In the genomic region with DNA sequence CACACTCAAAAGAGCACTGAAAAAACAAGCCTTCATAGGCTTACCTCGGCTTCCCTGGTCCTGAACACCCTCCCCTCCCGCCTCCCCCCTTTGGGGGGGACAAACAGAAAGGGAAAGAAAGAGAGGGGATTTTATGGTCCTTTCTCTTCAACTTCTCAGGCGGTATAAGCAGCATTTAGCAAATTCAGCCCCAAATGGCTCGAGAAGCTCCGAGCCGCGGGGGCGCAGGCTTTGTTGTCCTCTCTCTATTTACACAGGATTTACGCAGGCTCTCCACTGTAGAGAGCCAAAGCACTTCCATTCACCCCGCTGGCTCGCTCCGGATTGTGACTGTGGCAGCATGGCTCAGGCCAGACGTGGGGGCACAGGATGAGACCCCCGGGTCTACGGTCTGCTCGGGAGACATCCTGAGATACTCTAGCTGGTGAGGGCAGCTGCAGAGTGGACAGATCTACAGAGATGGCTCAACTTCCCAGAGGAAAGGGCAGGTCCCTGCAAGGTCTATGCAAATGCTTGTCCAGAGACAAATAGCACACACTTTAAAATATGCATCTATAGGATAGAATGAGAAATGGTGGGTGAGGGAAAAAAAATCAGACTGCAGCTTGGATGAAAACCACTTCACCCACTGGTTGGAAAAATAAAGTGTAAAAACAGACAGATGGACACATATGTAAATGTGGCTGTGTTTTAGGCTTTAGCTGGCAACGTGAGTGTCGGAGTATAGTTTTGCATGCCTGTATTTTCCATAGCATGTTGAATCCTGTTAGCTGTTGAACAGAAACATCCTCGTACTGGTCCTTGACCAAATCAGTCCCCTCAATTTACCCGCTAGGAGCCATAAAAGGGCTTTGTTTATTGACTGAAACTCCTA, we compare ENCODE assay signal across 8 mouse cellular contexts. TPM values are rescaled to one million over a fixed set of nuclear protein-coding genes. Genes with fewer than 3 reads are reported as not detected.
A peak's percentile ranks its signal among the peaks of the same experiment; 100 is the strongest.
DNase-seq lines count a peak whose midpoint lies in the region; ATAC-seq and TF ChIP-seq lines count a peak whose summit lies in the region.

No protein-coding gene starts in this region.

- no peaks in the 10 kb centered on the region for H3K36me3 ChIP-seq in liver, postnatal 0 days (replicated peaks; ENCODE audit: insufficient read depth, low read length)

- ATAC-seq in liver, postnatal 0 days = no peak
- no peak for ATAC-seq in megakaryocyte, adult 5-6 weeks (ENCODE audit: poor library complexity, severe bottlenecking)

- no peak overlapping the region for H3K27ac ChIP-seq in liver, postnatal 0 days (ENCODE audit: low read depth)

- peak overlapping the region; percentile 29 for H3K4me3 ChIP-seq in liver, postnatal 0 days (ENCODE audit: low read depth, low read length)

- H3K4me1 ChIP-seq in liver, postnatal 0 days (ENCODE audit: insufficient read depth) = no peaks in the 10 kb centered on the region

- DNase-seq in cerebellum, postnatal 10 days = peak; percentile 16 to 29
- DNase-seq in cerebellum, adult 11 months = no peak
- DNase-seq in right cerebral cortex, postnatal 10 days (ENCODE audit: low spot score in 2 of 2) = peak; percentile 48 to 56
- no peak for DNase-seq in right cerebral cortex, adult 18-20 months
- peak; percentile 14 for DNase-seq in liver, postnatal 0 days
- DNase-seq in yolk sac, embryonic 10.5 days (ENCODE audit: low spot score) = peak; percentile 48
- no peak for DNase-seq in MN1 (ENCODE audit: low spot score)

- TF ChIP-seq CTCF in liver, postnatal 0 days (IDR thresholded peaks at IDR 0.05; ENCODE audit: low read depth) = no peak

- no peak for TF ChIP-seq EP300 in liver, postnatal 0 days (IDR thresholded peaks at IDR 0.05; ENCODE audit: low read depth)

- H3K4me2 ChIP-seq in liver, postnatal 0 days (ENCODE audit: low read depth, low read length) = peak overlapping the region; percentile 58

- H3K9me3 ChIP-seq in liver, postnatal 0 days (ENCODE audit: low read length) = no peaks in the 10 kb centered on the region

- H3K27me3 ChIP-seq in liver, postnatal 0 days (ENCODE audit: insufficient read depth, low read length) = no peaks in the 10 kb centered on the region

- H3K9ac ChIP-seq in liver, postnatal 0 days (replicated peaks) = peak overlapping the region; percentile 44

- 36% methylated on average over 20 of the region's 20 CpGs for WGBS in liver, postnatal 0 days (ENCODE audit: insufficient replicate concordance)

RNA-seq across cellular contexts. Expression of a gene that starts 56.3 kb away (rescaled TPM):
- 2.0 and 2.4 TPM in 2 replicates for polyA plus RNA-seq in liver, postnatal 0 days (2015; fragmentation: Nextera tagmentation; extraction: Ambion mirVana)
- total RNA-seq in megakaryocyte, adult 5-6 weeks (2015) = not detected in 2 replicates
- total RNA-seq in megakaryocyte, adult 5-6 weeks (2017) = not detected in 2 replicates

Comparison
In these comparisons a context has a peak if more than half of its experiments do, and no peak if none do; other contexts are left out.
1. DNase-seq: peak in cerebellum, postnatal 10 days (2 of 2), right cerebral cortex, postnatal 10 days (2 of 2), liver, postnatal 0 days (single experiment) and yolk sac, embryonic 10.5 days (single experiment); none in cerebellum, adult 11 months (single experiment), right cerebral cortex, adult 18-20 months (single experiment) and MN1 (single experiment).